Mouse (Mus musculus) mesoderm, embryonic 11.5 days (tissue): Measurements from ENCODE around the gene Phkg1.
"Not testable (repeated sequence)": the region's sequence is repeated elsewhere in the genome, so short reads cannot be mapped to it uniquely, and the experiment has no call there.

ENCODE experiments used
- DNase-seq: peaks from one replicate; pipeline ENCODE4 v3.0.0-alpha.2; 2012; ENCODE audit warnings: low read depth, low spot score

Phkg1 gene

GRCm38 (mm10) chr5:129898449-129898848 lies at the start of gene Phkg1:
Gene Phkg1 (minus strand): TSS chr5:129898549.
- DNase-seq, result no peak

- DNase-seq, result no peak
Observed at GRCm38 (mm10) chr5:129947528-129948033, 49.2 kb upstream of the Phkg1 start.

- no peak for DNase-seq
Observed at GRCm38 (mm10) chr5:129943402-129943801, 45.1 kb upstream of the Phkg1 start.

GRCm38 (mm10) chr5:129942073-129942939 lies 44.0 kb upstream of the Phkg1 start:
- peak; percentile 31 for DNase-seq

- DNase-seq, result peak; percentile 100
Observed at GRCm38 (mm10) chr5:129941495-129942045, 43.2 kb upstream of the Phkg1 start, which contains the start of gene Vkorc1l1. Gene Vkorc1l1 (plus strand): TSS chr5:129941970.

- no peak for DNase-seq
Observed at GRCm38 (mm10) chr5:129940736-129941494, 42.6 kb upstream of the Phkg1 start.

GRCm38 (mm10) chr5:129940281-129940680 lies 41.9 kb upstream of the Phkg1 start:
- DNase-seq, result no peak

GRCm38 (mm10) chr5:129936941-129937340 lies 38.6 kb upstream of the Phkg1 start:
- no peak for DNase-seq

- DNase-seq, result no peak
Observed at GRCm38 (mm10) chr5:129929924-129930855, 31.8 kb upstream of the Phkg1 start.

- no peak for DNase-seq
Observed at GRCm38 (mm10) chr5:129925933-129926332, 27.6 kb upstream of the Phkg1 start.

- DNase-seq, result no peak
Observed at GRCm38 (mm10) chr5:129924820-129925452, 26.6 kb upstream of the Phkg1 start.

GRCm38 (mm10) chr5:129921972-129922371 lies 23.6 kb upstream of the Phkg1 start:
- no peak for DNase-seq

GRCm38 (mm10) chr5:129919320-129919719 lies 21.0 kb upstream of the Phkg1 start:
- DNase-seq, result no peak

- DNase-seq, result no peak
Observed at GRCm38 (mm10) chr5:129918752-129919151, 20.4 kb upstream of the Phkg1 start.

GRCm38 (mm10) chr5:129918065-129918651 lies 19.8 kb upstream of the Phkg1 start:
- DNase-seq, result no peak

GRCm38 (mm10) chr5:129915491-129915890 lies 17.1 kb upstream of the Phkg1 start:
- DNase-seq, result not testable (repeated sequence)

- peak; percentile 55 for DNase-seq
Observed at GRCm38 (mm10) chr5:129914024-129914423, 15.7 kb upstream of the Phkg1 start.

GRCm38 (mm10) chr5:129909591-129909990 lies 11.2 kb upstream of the Phkg1 start:
- no peak for DNase-seq

- no peak for DNase-seq
Observed at GRCm38 (mm10) chr5:129909147-129909546, 10.8 kb upstream of the Phkg1 start.
